Mouse (Mus musculus) limb, embryonic 12.5 days (tissue): ENCODE measurements around the gene Rabac1. TPM values are rescaled to one million over a fixed set of nuclear protein-coding genes. Genes with fewer than 3 reads are reported as not detected.
A peak's percentile ranks its signal among the peaks of the same experiment; 100 is the strongest.

Experiments
- ATAC-seq: fragments of 200-750 bp; cut with Nextera tagmentation; 2 replicates; pipeline ENCODE4 v1.8.0; 2017; ENCODE audit warnings: low read depth, moderate TSS enrichment; ENCODE audit not compliant: insufficient number of reproducible peaks, insufficient read depth, low FRiP score, low TSS enrichment
- H3K27ac ChIP-seq: fragments of 300-500 bp; sonication (generic); 2 replicates; pipeline ENCODE4 v1.5.1; 2016; ENCODE audit warnings: mild to moderate bottlenecking, moderate library complexity
- H3K27me3 ChIP-seq: fragments of 300-500 bp; sonication (generic); 2 replicates; pipeline ENCODE4 v1.6.1; 2016; ENCODE audit warnings: mild to moderate bottlenecking, moderate library complexity
- H3K36me3 ChIP-seq: fragments of 300-500 bp; sonication (generic); 2 replicates; pipeline ENCODE4 v1.6.1; 2016; ENCODE audit warnings: mild to moderate bottlenecking, moderate library complexity
- H3K4me1 ChIP-seq: fragments of 300-500 bp; sonication (generic); replicated peaks from 2 replicates; pipeline ENCODE4 v1.6.1; 2016
- H3K4me2 ChIP-seq: fragments of 300-500 bp; sonication (generic); 2 replicates; pipeline ENCODE4 v1.6.1; 2016; ENCODE audit warnings: mild to moderate bottlenecking, moderate library complexity
- H3K4me3 ChIP-seq: fragments of 300-500 bp; sonication (generic); replicated peaks from 2 replicates; pipeline ENCODE4 v1.5.1; 2016; ENCODE audit warnings: mild to moderate bottlenecking
- H3K9ac ChIP-seq: fragments of 300-500 bp; sonication (generic); replicated peaks from 2 replicates; pipeline ENCODE4 v1.6.1; 2016; ENCODE audit warnings: mild to moderate bottlenecking, moderate library complexity
- H3K9me3 ChIP-seq: fragments of 300-500 bp; sonication (generic); 2 replicates; pipeline ENCODE4 v1.6.1; 2016; ENCODE audit warnings: mild to moderate bottlenecking, moderate library complexity
- WGBS: fragments of 180-500 bp; shearing (Covaris S2); methylation state at CpG from one replicate; pipeline ENCODE4 v1.1.7; 2016; 5-methylcytosine and 5-hydroxymethylcytosine counted together
- polyA plus RNA-seq: library from polyadenylated mRNA; unstranded; fragments of >200 nt; fragmentation: Nextera tagmentation; extraction: Ambion mirVana; gene quantifications from 2 replicates; pipeline ENCODE4 v1.2.1, GENCODE M21; 2016

The Rabac1 gene
- polyA plus RNA-seq: 88.0 and 91.1 TPM in 2 replicates

- Histone ChIP-seq H3K36me3 (0 out of 2 replicates have a peak, but pooled peaks cover 5% of the 10 kb centered on the region), H3K4me2 (peak within 1 kb of the TSS; percentile 74), H3K9me3 (no peaks in the 10 kb centered on the region), H3K4me3 (peak within 1 kb of the TSS; percentile 66), H3K9ac (peak within 1 kb of the TSS; percentile 69), H3K4me1 (peaks cover 10% of the 10 kb centered on the region), H3K27me3 (no peaks in the 10 kb centered on the region), H3K27ac (peak within 1 kb of the TSS; percentile 62; the same call in 1 of the 2 replicates)
- WGBS: under 1% methylated on average over 45 of the region's 45 CpGs
- peak; percentile 91 for ATAC-seq
These were observed at the start of gene Rabac1 for GRCm38 (mm10) chr7:24971972-24972893. Gene Rabac1 (minus strand): TSS chr7:24972754.

DNA sequence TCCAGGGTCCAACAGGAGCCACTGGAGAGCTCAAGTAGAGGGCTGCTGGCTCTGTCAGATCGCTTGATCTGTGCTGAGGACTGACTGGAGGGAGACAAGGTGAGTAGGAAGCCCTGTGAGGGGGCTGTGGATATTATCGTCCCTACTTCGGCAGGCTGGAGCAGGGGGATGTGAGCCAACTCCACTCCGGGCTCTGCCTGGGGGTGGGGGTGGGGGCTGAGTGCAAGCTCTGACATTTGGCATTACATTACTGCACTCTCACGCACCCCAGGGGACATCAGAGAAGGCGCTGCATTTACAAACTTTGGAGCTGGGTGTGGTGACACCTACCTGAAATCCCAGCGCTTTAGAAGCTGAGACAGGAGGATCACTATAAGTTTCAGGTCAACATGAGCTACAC lies 39.0 kb upstream of the Rabac1 start:
- Histone ChIP-seq H3K9me3 (0 out of 2 replicates have a peak, but pooled peaks cover 3% of the 10 kb centered on the region), H3K9ac (no peak overlapping the region), H3K4me1 (peaks cover 19% of the 10 kb centered on the region), H3K4me3 (no peak overlapping the region), H3K36me3 (peaks cover 49% of the 10 kb centered on the region), H3K27ac (no peak overlapping the region), H3K4me2 (no peak overlapping the region), H3K27me3 (peaks cover 73% of the 10 kb centered on the region)
- no peak for ATAC-seq
- WGBS: 59% methylated on average over 7 of the region's 7 CpGs

GRCm38 (mm10) chr7:25010090-25010913 lies 37.7 kb upstream of the Rabac1 start:
- H3K4me1 ChIP-seq: peaks cover 27% of the 10 kb centered on the region
- peaks cover 86% of the 10 kb centered on the region for H3K27me3 ChIP-seq
- peak overlapping the region; percentile 40 for H3K9ac ChIP-seq
- H3K4me2 ChIP-seq: peak overlapping the region; percentile 64
- WGBS: 3% methylated on average over 89 of the region's 97 CpGs
- H3K27ac ChIP-seq: no peak overlapping the region
- ATAC-seq: no peak
- peaks cover 36% of the 10 kb centered on the region for H3K36me3 ChIP-seq
- 0 out of 2 replicates have a peak, but pooled peaks cover 3% of the 10 kb centered on the region for H3K9me3 ChIP-seq
- H3K4me3 ChIP-seq: peak overlapping the region; percentile 39

- Histone ChIP-seq H3K27ac (no peak overlapping the region), H3K4me3 (no peak overlapping the region), H3K4me1 (peaks cover 29% of the 10 kb centered on the region), H3K9me3 (0 out of 2 replicates have a peak, but pooled peaks cover 3% of the 10 kb centered on the region), H3K9ac (no peak overlapping the region), H3K4me2 (no peak overlapping the region), H3K36me3 (peaks cover 25% of the 10 kb centered on the region), H3K27me3 (peaks cover 97% of the 10 kb centered on the region)
- no peak for ATAC-seq
- WGBS: 6% methylated on average over 20 of the region's 20 CpGs
These were observed 36.6 kb upstream of the Rabac1 start for GRCm38 (mm10) chr7:25009099-25009700.

DNA sequence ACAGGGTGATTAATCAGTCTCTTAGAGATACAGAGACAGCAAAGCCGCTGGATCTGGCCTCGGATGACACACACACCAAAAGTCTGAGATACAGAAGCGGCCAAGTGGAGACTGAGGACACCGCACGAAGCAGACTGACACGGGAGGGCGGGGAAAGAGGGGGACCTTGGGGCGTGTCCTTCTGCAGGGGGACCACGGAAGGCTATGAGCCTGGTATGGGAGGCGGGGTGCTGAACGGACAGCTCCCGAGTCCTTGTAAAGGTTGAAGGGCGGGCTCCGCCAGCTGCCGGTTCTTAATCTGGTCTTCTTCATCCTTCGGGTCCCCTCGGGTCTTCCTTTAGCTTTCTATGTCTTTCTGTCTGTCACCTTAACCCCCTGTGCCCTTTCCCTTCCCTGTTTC lies 36.1 kb upstream of the Rabac1 start:
- WGBS: under 1% methylated on average over 17 of the region's 17 CpGs
- no peak overlapping the region for H3K27ac ChIP-seq
- no peak for ATAC-seq
- peaks cover 99% of the 10 kb centered on the region for H3K27me3 ChIP-seq
- peaks cover 19% of the 10 kb centered on the region for H3K36me3 ChIP-seq
- H3K9ac ChIP-seq: no peak overlapping the region
- peaks cover 29% of the 10 kb centered on the region for H3K4me1 ChIP-seq
- H3K4me2 ChIP-seq: no peak overlapping the region
- H3K4me3 ChIP-seq: no peak overlapping the region
- H3K9me3 ChIP-seq: 0 out of 2 replicates have a peak, but pooled peaks cover 3% of the 10 kb centered on the region

DNA sequence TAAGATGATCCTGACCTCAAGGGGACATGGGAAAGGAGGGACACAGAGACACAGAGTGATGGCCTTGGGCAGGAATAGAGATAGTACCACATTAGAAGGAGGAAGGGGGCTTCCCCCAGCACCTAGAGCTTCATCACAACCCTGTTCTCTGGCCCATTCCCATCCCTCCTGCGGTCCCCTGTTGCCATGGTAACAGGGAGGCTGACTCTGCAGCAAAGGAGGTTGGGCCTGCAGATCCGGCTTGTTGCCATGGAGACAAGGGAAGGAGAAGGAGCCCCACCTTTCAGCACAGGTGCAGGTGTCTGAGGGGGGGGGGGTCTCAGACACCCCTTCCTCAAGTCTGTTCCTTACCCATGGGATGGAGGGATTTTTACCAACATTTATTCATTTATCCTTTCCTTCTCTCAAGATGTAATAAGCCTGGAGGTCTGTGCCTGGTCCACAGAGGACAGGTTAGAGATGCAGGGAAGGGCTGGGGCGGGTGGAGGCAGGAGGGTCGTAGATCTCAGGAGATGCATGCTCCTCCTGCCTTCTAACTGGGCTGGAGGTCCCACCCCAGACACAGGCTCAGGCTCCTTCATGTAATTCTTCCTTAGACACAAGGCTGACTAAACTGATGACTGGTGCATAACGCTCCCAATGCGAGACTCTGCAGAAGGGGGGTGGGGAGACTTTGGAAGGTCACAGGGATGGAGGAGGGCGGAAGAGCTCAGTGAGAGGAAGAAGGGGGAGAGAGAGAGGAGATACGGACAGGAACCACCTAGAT lies 35.2 kb upstream of the Rabac1 start:
- 29% methylated on average over 8 of the region's 8 CpGs for WGBS
- H3K27me3 ChIP-seq: peaks cover 100% of the 10 kb centered on the region
- ATAC-seq: no peak
- H3K9me3 ChIP-seq: 0 out of 2 replicates have a peak, but pooled peaks cover 3% of the 10 kb centered on the region
- no peak overlapping the region for H3K4me3 ChIP-seq
- H3K4me2 ChIP-seq: no peak overlapping the region
- no peak overlapping the region for H3K27ac ChIP-seq
- H3K36me3 ChIP-seq: peaks cover 11% of the 10 kb centered on the region
- no peak overlapping the region for H3K9ac ChIP-seq
- peaks cover 29% of the 10 kb centered on the region for H3K4me1 ChIP-seq

GRCm38 (mm10) chr7:25006586-25007364 lies 34.2 kb upstream of the Rabac1 start:
- WGBS: 83% methylated on average over 12 of the region's 12 CpGs
- Histone ChIP-seq H3K4me1 (peaks cover 29% of the 10 kb centered on the region), H3K27me3 (peaks cover 98% of the 10 kb centered on the region), H3K9ac (no peak overlapping the region), H3K9me3 (0 out of 2 replicates have a peak, but pooled peaks cover 3% of the 10 kb centered on the region), H3K36me3 (0 out of 2 replicates have a peak, but pooled peaks cover 4% of the 10 kb centered on the region), H3K4me3 (no peak overlapping the region), H3K27ac (no peak overlapping the region), H3K4me2 (no peak overlapping the region)
- no peak for ATAC-seq

DNA sequence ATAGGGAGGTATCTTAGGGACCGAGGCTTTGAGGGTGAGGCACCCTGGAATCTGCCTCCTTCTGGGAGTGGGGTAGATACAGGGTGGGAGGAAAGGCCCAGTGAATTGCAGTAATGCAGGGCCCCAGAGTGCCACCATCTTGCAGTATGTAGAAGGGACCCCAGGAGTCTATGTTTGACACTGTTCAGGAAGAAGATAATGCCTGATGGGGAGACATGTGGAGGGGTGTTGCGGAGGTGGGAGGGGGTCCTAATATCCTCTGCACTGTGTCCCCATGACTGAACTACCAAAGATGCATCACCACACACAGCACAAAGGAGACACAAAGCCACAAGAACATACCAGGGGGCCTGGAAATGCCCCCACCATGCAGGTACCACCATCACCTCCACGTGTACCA lies 33.6 kb upstream of the Rabac1 start:
- WGBS: 70% methylated on average over 3 of the region's 3 CpGs
- H3K27ac ChIP-seq: no peak overlapping the region
- H3K4me2 ChIP-seq: peak overlapping the region; percentile 82
- peak overlapping the region; percentile 44 for H3K4me3 ChIP-seq
- peaks cover 29% of the 10 kb centered on the region for H3K4me1 ChIP-seq
- no peak overlapping the region for H3K9ac ChIP-seq
- H3K27me3 ChIP-seq: peaks cover 92% of the 10 kb centered on the region
- H3K36me3 ChIP-seq: no peaks in the 10 kb centered on the region
- H3K9me3 ChIP-seq: 0 out of 2 replicates have a peak, but pooled peaks cover 3% of the 10 kb centered on the region
- ATAC-seq: 0 out of 2 replicates have a peak, but pooled peaks have one; percentile 1

DNA sequence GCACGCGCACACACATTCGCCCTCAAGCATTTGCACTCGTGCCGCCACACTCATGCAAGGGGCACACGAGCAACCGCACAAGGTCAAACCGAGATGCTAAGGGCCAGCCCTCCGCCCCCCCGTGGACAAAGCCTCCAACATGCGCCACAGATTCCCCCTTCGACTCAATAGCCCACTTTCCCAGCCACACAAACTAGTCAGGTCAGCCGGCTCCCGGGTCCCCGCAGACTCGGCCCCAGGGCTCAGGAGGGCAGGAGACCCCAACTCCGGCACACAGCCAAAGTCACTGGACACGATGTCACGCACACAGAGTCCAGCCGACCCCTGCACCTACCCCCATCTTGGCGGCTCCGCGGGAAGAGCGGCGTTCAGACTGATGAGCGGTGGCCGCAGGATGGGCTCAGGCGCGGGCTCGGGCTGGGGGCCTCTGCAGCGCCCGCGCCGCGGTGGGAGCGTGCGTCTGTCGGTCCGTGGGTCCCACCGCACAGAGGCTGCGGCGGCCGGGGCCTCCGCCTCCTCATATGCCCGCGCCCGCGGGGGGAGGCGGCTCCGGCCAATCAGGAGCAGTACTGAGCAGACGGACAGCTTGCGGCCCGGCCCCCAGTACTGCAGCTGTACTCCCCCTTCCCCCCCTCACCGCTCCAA lies 33.0 kb upstream of the Rabac1 start, which contains the start of gene Atp1a3:
Gene Atp1a3, minus strand, starts transcription at position 538 of the 645 bp plus-strand sequence.
- H3K9ac ChIP-seq: peak within 1 kb of the TSS; percentile 48
- H3K27me3 ChIP-seq: peaks cover 88% of the 10 kb centered on the region
- no peak within 1 kb of the TSS for H3K27ac ChIP-seq
- peaks cover 26% of the 10 kb centered on the region for H3K4me1 ChIP-seq
- H3K36me3 ChIP-seq: no peaks in the 10 kb centered on the region
- H3K4me3 ChIP-seq: peak within 1 kb of the TSS; percentile 44
- H3K9me3 ChIP-seq: 0 out of 2 replicates have a peak, but pooled peaks cover 3% of the 10 kb centered on the region
- under 1% methylated on average over 52 of the region's 54 CpGs for WGBS
- H3K4me2 ChIP-seq: peak within 1 kb of the TSS; percentile 82
- peak; percentile 64; the same call in 1 of the 2 replicates for ATAC-seq
